Mouse (Mus musculus) olfactory bulb, adult 2 months (tissue): Measurements from ENCODE around the gene Emc9. TPM values are rescaled to one million over a fixed set of nuclear protein-coding genes. Genes with fewer than 3 reads are reported as not detected.

ENCODE experiments used
- H3K27ac ChIP-seq: fragments of 200-500 bp; 2 replicates; pipeline ENCODE4 v1.5.1; 2012; ENCODE audit warnings: low read depth, low read length; ENCODE audit not compliant: insufficient read depth
- H3K4me1 ChIP-seq: fragments of 200-500 bp; 2 replicates; pipeline ENCODE4 v1.6.1; 2012; ENCODE audit warnings: low read length; ENCODE audit not compliant: control insufficient read depth, insufficient read depth
- H3K4me3 ChIP-seq: fragments of 200-500 bp; 2 replicates; pipeline ENCODE4 v1.5.1; 2012; ENCODE audit warnings: mild to moderate bottlenecking, low read depth, low read length, moderate library complexity; ENCODE audit not compliant: insufficient read depth
- CTCF ChIP-seq: fragments of 200-500 bp; IDR thresholded peaks from 2 replicates; pipeline ENCODE4 v1.5.1; 2012; ENCODE audit warnings: low read depth, mild to moderate bottlenecking, low read length, moderate library complexity; ENCODE audit not compliant: insufficient read depth
- POLR2A ChIP-seq: fragments of 200-500 bp; IDR thresholded peaks from 2 replicates; pipeline ENCODE4 v1.6.1; 2012; ENCODE audit warnings: mild to moderate bottlenecking, low read depth, low read length, moderate library complexity; ENCODE audit not compliant: insufficient read depth
- WGBS: fragments of 180-500 bp; shearing (Covaris S2); methylation state at CpG from one replicate; pipeline ENCODE4 v1.1.7; 2018; 5-methylcytosine and 5-hydroxymethylcytosine counted together
- polyA plus RNA-seq: library from polyadenylated mRNA; stranded (reverse); fragments of >200 nt; gene quantifications from 2 replicates; pipeline ENCODE4 v1.2.4, GENCODE M21; 2012; ENCODE audit warnings: low replicate concordance; ENCODE audit not compliant: missing spikeins, insufficient read depth, insufficient read length

Gene Emc9
- polyA plus RNA-seq, 1 experiment: not detected

- 51% methylated on average over 6 of the region's 6 CpGs for WGBS
- Histone ChIP-seq H3K4me1 (no peaks in the 10 kb centered on the region), H3K27ac (no peak overlapping the region), H3K4me3 (no peak overlapping the region)
- no peak for TF ChIP-seq POLR2A
- TF ChIP-seq CTCF: no peak
Measured at GRCm38 (mm10) chr14:55613346-55613745, 28.2 kb upstream of the Emc9 start.

- Histone ChIP-seq H3K4me3 (no peak overlapping the region), H3K4me1 (peaks cover 8% of the 10 kb centered on the region), H3K27ac (no peak overlapping the region)
- TF ChIP-seq POLR2A (no peak), CTCF (no peak)
- WGBS: 96% methylated on average over 6 of the region's 6 CpGs
Measured at GRCm38 (mm10) chr14:55608339-55608738, 23.2 kb upstream of the Emc9 start.

- H3K4me1 ChIP-seq: peaks cover 8% of the 10 kb centered on the region
- TF ChIP-seq CTCF (no peak), POLR2A (no peak)
- 93% methylated on average over 16 of the region's 16 CpGs for WGBS
- no peak overlapping the region for H3K27ac ChIP-seq
- no peak overlapping the region for H3K4me3 ChIP-seq
Measured at GRCm38 (mm10) chr14:55605743-55606459, 20.8 kb upstream of the Emc9 start.

GRCm38 (mm10) chr14:55604823-55605222, 19.7 kb upstream of the Emc9 start:
- Histone ChIP-seq H3K4me1 (peaks cover 8% of the 10 kb centered on the region), H3K27ac (no peak overlapping the region), H3K4me3 (no peak overlapping the region)
- WGBS: 90% methylated on average over 11 of the region's 11 CpGs
- TF ChIP-seq POLR2A: no peak
- TF ChIP-seq CTCF: no peak

- TF ChIP-seq POLR2A: 0 out of 2 replicates have a peak, but pooled peaks have one; percentile 12
- TF ChIP-seq CTCF: peak; percentile 84
- H3K4me3 ChIP-seq: peak overlapping the region; percentile 44
- H3K27ac ChIP-seq: peak overlapping the region; percentile 56
- peaks cover 8% of the 10 kb centered on the region for H3K4me1 ChIP-seq
- 17% methylated on average over 19 of the region's 19 CpGs for WGBS
Measured at GRCm38 (mm10) chr14:55603633-55604576, 18.8 kb upstream of the Emc9 start.

GRCm38 (mm10) chr14:55603271-55603632, 18.1 kb upstream of the Emc9 start, which contains the start of gene Irf9:
Gene Irf9 (plus strand): TSS chr14:55603571.
- Histone ChIP-seq H3K4me3 (peak within 1 kb of the TSS; percentile 44), H3K27ac (peak within 1 kb of the TSS; percentile 56)
- WGBS: 84% methylated on average over 7 of the region's 7 CpGs

GRCm38 (mm10) chr14:55598521-55599390, 13.7 kb upstream of the Emc9 start:
- Histone ChIP-seq H3K4me3 (no peak overlapping the region), H3K4me1 (peaks cover 6% of the 10 kb centered on the region), H3K27ac (no peak overlapping the region)
- 95% methylated on average over 21 of the region's 21 CpGs for WGBS
- TF ChIP-seq CTCF (no peak), POLR2A (no peak)

More at GRCm38 (mm10) chr14:55603271-55603632, 18.1 kb upstream of the Emc9 start, which contains the start of gene Irf9:
- TF ChIP-seq POLR2A (no peak), CTCF (no peak)
- peaks cover 8% of the 10 kb centered on the region for H3K4me1 ChIP-seq

- 71% methylated on average over 13 of the region's 13 CpGs for WGBS
- Histone ChIP-seq H3K4me3 (no peak overlapping the region), H3K27ac (no peak overlapping the region), H3K4me1 (peaks cover 9% of the 10 kb centered on the region; the same call in 1 of the 2 replicates)
- TF ChIP-seq POLR2A (no peak), CTCF (no peak)
Measured at GRCm38 (mm10) chr14:55596036-55596690, 11.1 kb upstream of the Emc9 start.
